Mouse (Mus musculus) mouse trophoblast stem cell (cell line): ENCODE measurements at regions not wholly inside any gene's neighbourhood (a gene's known extent, or its start where the extent isn't known, plus 50 kb on each side); places are given as distances from the start of the nearest gene placed in this dataset.

ENCODE experiments used
- in situ Hi-C, 2 experiments: fragments of 300-500 bp; cut with MseI, MboI; formaldehyde crosslinking; loops; 2 replicates in 1 of 2; 3 replicates in 1 of 2; pipeline ENCODE4 v1.15.1; 2025

- in situ Hi-C loops = no loop called here
These were observed 331.4 kb upstream of the Spred2 start for GRCm38 (mm10) chr11:19592506-19593355.

GRCm38 (mm10) chr11:19595107-19595506 is 329.1 kb upstream of the Spred2 start:
- in situ Hi-C loops = no loop called here

- in situ Hi-C loops = no loop called here
These were observed 327.8 kb upstream of the Spred2 start for GRCm38 (mm10) chr11:19596336-19596735.

GRCm38 (mm10) chr11:19599433-19599832 is 324.7 kb upstream of the Spred2 start:
- in situ Hi-C loops = no loop called here

- in situ Hi-C loops = no loop called here
These were observed 322.8 kb upstream of the Spred2 start for GRCm38 (mm10) chr11:19601216-19601938.

- in situ Hi-C loops = no loop called here
These were observed 321.7 kb upstream of the Spred2 start for GRCm38 (mm10) chr11:19602496-19602895.

- in situ Hi-C loops = no loop called here
These were observed 318.6 kb upstream of the Spred2 start for GRCm38 (mm10) chr11:19605602-19606001.

GRCm38 (mm10) chr11:19606943-19607342 is 317.2 kb upstream of the Spred2 start:
- in situ Hi-C loops = no loop called here

- in situ Hi-C loops = no loop called here
These were observed 316.2 kb upstream of the Spred2 start for GRCm38 (mm10) chr11:19607941-19608340.

- in situ Hi-C loops = no loop called here
These were observed 315.7 kb upstream of the Spred2 start for GRCm38 (mm10) chr11:19608523-19608922.

GRCm38 (mm10) chr11:19610559-19610958 is 313.6 kb upstream of the Spred2 start:
- in situ Hi-C loops = no loop called here

- in situ Hi-C loops = no loop called here
These were observed 313.0 kb upstream of the Spred2 start for GRCm38 (mm10) chr11:19611217-19611616.

GRCm38 (mm10) chr11:19616520-19616919 is 307.7 kb upstream of the Spred2 start:
- in situ Hi-C loops = no loop called here

- in situ Hi-C loops = no loop called here
These were observed 304.7 kb upstream of the Spred2 start for GRCm38 (mm10) chr11:19619494-19619893.

- in situ Hi-C loops = no loop called here
These were observed 293.0 kb upstream of the Spred2 start for GRCm38 (mm10) chr11:19631055-19631695.

- in situ Hi-C loops = no loop called here
These were observed 291.7 kb upstream of the Spred2 start for GRCm38 (mm10) chr11:19632477-19632876.

GRCm38 (mm10) chr11:19633621-19634020 is 290.6 kb upstream of the Spred2 start:
- in situ Hi-C loops = no loop called here

GRCm38 (mm10) chr11:19641153-19641552 is 283.0 kb upstream of the Spred2 start:
- in situ Hi-C loops = no loop called here

- in situ Hi-C loops = no loop called here
These were observed 279.9 kb upstream of the Spred2 start for GRCm38 (mm10) chr11:19644116-19644795.

- in situ Hi-C loops = no loop called here
These were observed 279.1 kb upstream of the Spred2 start for GRCm38 (mm10) chr11:19645106-19645505.

- in situ Hi-C loops = no loop called here
These were observed 272.7 kb upstream of the Spred2 start for GRCm38 (mm10) chr11:19651522-19651921.

GRCm38 (mm10) chr11:19651929-19652328 is 272.2 kb upstream of the Spred2 start:
- in situ Hi-C loops = no loop called here
